Mouse (Mus musculus) spleen, postnatal 10 days (tissue): ENCODE measurements at regions not wholly inside any gene's neighbourhood (a gene's known extent, or its start where the extent isn't known, plus 50 kb on each side); places are given as distances from the start of the nearest gene placed in this dataset.
"Not testable (repeated sequence)": the region's sequence is repeated elsewhere in the genome, so short reads cannot be mapped to it uniquely, and the experiment has no call there.

Source experiments
- DNase-seq, 2 experiments: peaks; one replicate each; pipeline ENCODE4 v3.0.0; 2021 to 2022; ENCODE audit warnings: low spot score in 2 of 2

GRCm38 (mm10) chr7:137522450-137522849 is 85.0 kb downstream of the Glrx3 start:
- DNase-seq: no peak

GRCm38 (mm10) chr7:137533476-137533875 is 96.1 kb downstream of the Glrx3 start:
- DNase-seq: no peak

GRCm38 (mm10) chr7:137549991-137550390 is 112.6 kb downstream of the Glrx3 start:
- DNase-seq: no peak

GRCm38 (mm10) chr7:137552551-137553198 is 115.3 kb downstream of the Glrx3 start:
- DNase-seq: no peak

GRCm38 (mm10) chr7:137555481-137555880 is 118.1 kb downstream of the Glrx3 start:
- no peak for DNase-seq

- DNase-seq: no peak
Measured at GRCm38 (mm10) chr7:137557439-137557838, 120.0 kb downstream of the Glrx3 start.

- DNase-seq: no peak
Measured at GRCm38 (mm10) chr7:137558871-137559270, 121.5 kb downstream of the Glrx3 start.

- DNase-seq: no peak
Measured at GRCm38 (mm10) chr7:137570199-137570598, 132.8 kb downstream of the Glrx3 start.

GRCm38 (mm10) chr7:137575491-137575890 is 138.1 kb downstream of the Glrx3 start:
- DNase-seq: no peak

- peak in 1 of 2 experiments; percentile 49 for DNase-seq
Measured at GRCm38 (mm10) chr7:137576251-137576650, 138.8 kb downstream of the Glrx3 start.

- no peak for DNase-seq
Measured at GRCm38 (mm10) chr7:137583556-137583955, 146.1 kb downstream of the Glrx3 start.

- DNase-seq: not testable (repeated sequence)
Measured at GRCm38 (mm10) chr7:137584916-137585315, 147.5 kb downstream of the Glrx3 start.

GRCm38 (mm10) chr7:137593570-137593969 is 156.2 kb downstream of the Glrx3 start:
- peak in 1 of 2 experiments; percentile 61 for DNase-seq

GRCm38 (mm10) chr7:137595567-137595966 is 158.2 kb downstream of the Glrx3 start:
- DNase-seq: no peak

- DNase-seq: no peak
Measured at GRCm38 (mm10) chr7:137596161-137596560, 158.7 kb downstream of the Glrx3 start.

- peak in 1 of 2 experiments; percentile 65 for DNase-seq
Measured at GRCm38 (mm10) chr7:137603039-137603438, 165.6 kb downstream of the Glrx3 start.

GRCm38 (mm10) chr7:137609752-137610151 is 172.3 kb downstream of the Glrx3 start:
- DNase-seq: no peak

- DNase-seq: no peak
Measured at GRCm38 (mm10) chr7:137611363-137611762, 173.9 kb downstream of the Glrx3 start.

- DNase-seq: no peak
Measured at GRCm38 (mm10) chr7:137611891-137612522, 174.6 kb downstream of the Glrx3 start.

- no peak for DNase-seq
Measured at GRCm38 (mm10) chr7:137618406-137619133, 181.2 kb downstream of the Glrx3 start.

- DNase-seq: no peak
Measured at GRCm38 (mm10) chr7:137619286-137619789, 181.9 kb downstream of the Glrx3 start.

GRCm38 (mm10) chr7:137628266-137628665 is 190.9 kb downstream of the Glrx3 start:
- no peak for DNase-seq

- DNase-seq: no peak
Measured at GRCm38 (mm10) chr7:137629540-137629939, 192.1 kb downstream of the Glrx3 start.
